Mouse (Mus musculus): ENCODE data around the gene Ankrd35. TPM values are rescaled to one million over a fixed set of nuclear protein-coding genes. Genes with fewer than 3 reads are reported as not detected.

Ankrd35 gene
- total and polyA plus RNA-seq, 3 experiments = 0.80 to 1.2 (median 1.2) TPM

DNA sequence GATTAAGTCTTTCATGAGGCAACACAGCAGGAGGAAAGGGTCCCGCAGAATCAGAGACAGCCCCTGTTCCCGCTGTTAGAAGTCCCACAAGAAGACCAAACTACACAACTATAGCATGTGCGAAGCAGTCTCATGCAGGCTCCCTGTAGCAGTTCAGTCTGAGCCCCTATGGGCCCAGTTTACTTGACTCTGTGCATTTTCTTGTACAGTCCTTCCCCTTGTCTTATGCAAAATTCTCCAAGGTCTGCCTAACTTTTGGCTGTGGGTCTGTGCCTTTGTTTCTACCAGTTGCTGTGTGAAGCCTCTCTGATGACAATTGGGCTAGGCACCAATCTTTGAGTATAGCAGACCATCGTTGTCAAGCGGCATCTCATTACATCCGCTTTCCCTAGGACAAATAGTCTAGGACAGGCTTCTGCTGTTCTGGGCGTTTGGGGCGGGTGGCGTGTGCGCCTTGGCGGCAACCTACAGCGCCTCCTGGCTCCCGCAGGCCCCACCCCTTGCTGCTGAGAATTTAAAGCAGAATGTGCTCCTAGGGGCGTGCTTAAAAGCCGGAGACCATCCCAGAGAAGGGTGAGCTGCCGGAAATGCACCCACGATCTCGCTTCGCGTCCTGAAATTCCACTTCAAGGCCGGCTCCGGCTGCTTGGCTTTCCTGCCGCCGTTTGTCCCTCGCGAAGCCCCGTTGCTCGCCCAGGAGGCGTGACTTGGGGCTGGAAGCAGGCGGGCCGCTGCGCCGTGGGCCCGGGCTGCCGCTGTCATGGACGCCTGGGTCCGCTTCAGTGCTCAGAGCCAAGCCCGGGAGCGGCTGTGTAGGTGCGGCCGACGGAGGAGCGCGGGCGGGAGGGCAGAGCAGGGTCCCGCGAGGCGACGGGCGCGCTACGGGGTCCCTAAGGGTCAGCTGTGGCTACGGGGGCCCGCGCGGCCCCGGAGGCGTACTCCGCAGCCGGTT lies 34.7 kb upstream of the Ankrd35 start, which contains the start of the genes Pex11b and Gm42957:
Gene Pex11b, plus strand, starts transcription at position 449 of the 952 bp plus-strand sequence.
Gene Gm42957, plus strand, starts transcription at position 547 of the 952 bp plus-strand sequence.
- H3K4me3 ChIP-seq = peak within 1 kb of the TSS; percentile 95
- peaks cover 12% of the 10 kb centered on the region; the same call in 1 of the 2 replicates for H3K36me3 ChIP-seq (ENCODE audit: control insufficient read depth, insufficient read depth, low read length)
- H3K27me3 ChIP-seq (ENCODE audit: control insufficient read depth, insufficient read depth, low read length) = no peaks in the 10 kb centered on the region
- DNase-seq = peak; percentile 93 to 96
- peak within 1 kb of the TSS; percentile 94 for H3K27ac ChIP-seq
- H3K9ac ChIP-seq (ENCODE audit: low read depth, low read length) = peak within 1 kb of the TSS; percentile 94
- WGBS = 1% methylated on average over 60 of the region's 60 CpGs
- H3K4me1 ChIP-seq (ENCODE audit: control insufficient read depth, insufficient read depth, low read length) = peaks cover 7% of the 10 kb centered on the region
- peaks cover 1% of the 10 kb centered on the region; the same call in 1 of the 2 replicates for H3K79me2 ChIP-seq (replicated peaks; ENCODE audit: control insufficient read depth, insufficient read depth, low read length)
- peak; percentile 68 for TF ChIP-seq CTCF (IDR thresholded peaks at IDR 0.05)
- 0 out of 2 replicates have a peak, but pooled peaks have one; percentile 26 for TF ChIP-seq EP300 (IDR thresholded peaks at IDR 0.05; ENCODE audit: insufficient read depth, low read depth, low read length)
- TF ChIP-seq POLR2A (IDR thresholded peaks at IDR 0.05; ENCODE audit: insufficient read depth, low read depth, low read length) = peak; percentile 75
- intact Hi-C loops (cut with DNase I) = no loop called here

DNA sequence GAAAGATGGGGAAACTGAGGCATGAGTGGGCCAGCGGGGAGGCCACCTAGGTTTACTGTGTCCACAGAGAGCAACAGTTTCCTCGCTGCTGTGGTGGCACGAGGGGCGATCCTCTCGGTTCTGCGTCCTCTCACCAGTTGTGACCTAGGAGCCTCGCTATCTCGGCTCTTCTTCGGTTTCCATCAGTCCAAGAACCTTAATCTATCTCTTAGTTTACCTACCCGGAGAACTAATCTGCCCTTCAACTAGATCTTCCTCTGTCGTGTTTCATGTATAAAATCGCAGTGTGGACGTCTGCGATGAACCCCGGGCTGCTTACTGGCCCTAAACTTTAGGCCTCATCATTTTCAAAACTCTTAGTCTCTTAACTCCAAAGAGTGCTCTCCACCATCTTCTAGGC lies 34.0 kb upstream of the Ankrd35 start:
- intact Hi-C loops (cut with DNase I) = no loop called here
- H3K4me1 ChIP-seq (ENCODE audit: control insufficient read depth, insufficient read depth, low read length) = peaks cover 6% of the 10 kb centered on the region
- no peak for DNase-seq
- peaks cover 1% of the 10 kb centered on the region; the same call in 1 of the 2 replicates for H3K79me2 ChIP-seq (replicated peaks; ENCODE audit: control insufficient read depth, insufficient read depth, low read length)
- H3K27ac ChIP-seq = peak overlapping the region; percentile 94
- no peak for TF ChIP-seq CTCF (IDR thresholded peaks at IDR 0.05)
- no peak for TF ChIP-seq POLR2A (IDR thresholded peaks at IDR 0.05; ENCODE audit: insufficient read depth, low read depth, low read length)
- TF ChIP-seq EP300 (IDR thresholded peaks at IDR 0.05; ENCODE audit: insufficient read depth, low read depth, low read length) = no peak
- peaks cover 8% of the 10 kb centered on the region; the same call in 1 of the 2 replicates for H3K36me3 ChIP-seq (ENCODE audit: control insufficient read depth, insufficient read depth, low read length)
- peak overlapping the region; percentile 95 for H3K4me3 ChIP-seq
- H3K27me3 ChIP-seq (ENCODE audit: control insufficient read depth, insufficient read depth, low read length) = no peaks in the 10 kb centered on the region
- WGBS = 3% methylated on average over 15 of the region's 15 CpGs
- H3K9ac ChIP-seq (ENCODE audit: low read depth, low read length) = peak overlapping the region; percentile 94

DNA sequence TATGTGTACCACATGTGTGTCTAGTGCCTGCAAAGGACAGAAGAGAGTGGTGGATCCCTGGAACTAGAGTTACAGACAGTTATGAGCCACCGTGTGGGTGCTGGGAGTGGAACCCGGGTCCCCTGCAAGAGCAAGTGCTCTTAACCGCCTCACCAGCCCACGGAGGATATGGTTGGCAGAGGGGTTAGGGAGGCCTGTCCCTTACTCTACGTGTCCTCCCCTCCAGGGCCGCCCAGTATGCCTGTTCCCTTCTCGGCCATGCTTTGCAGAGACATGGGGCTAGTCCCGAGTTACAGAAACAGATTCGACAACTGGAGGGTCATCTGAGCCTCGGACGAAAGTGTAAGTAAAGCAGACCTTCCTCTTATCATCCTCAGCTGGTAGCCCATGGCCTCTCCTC lies 33.5 kb upstream of the Ankrd35 start:
- TF ChIP-seq CTCF (IDR thresholded peaks at IDR 0.05) = no peak
- Histone ChIP-seq H3K36me3 (ENCODE audit: control insufficient read depth, insufficient read depth, low read length) (peaks cover 4% of the 10 kb centered on the region; the same call in 1 of the 2 replicates), H3K27me3 (ENCODE audit: control insufficient read depth, insufficient read depth, low read length) (no peaks in the 10 kb centered on the region), H3K79me2 (replicated peaks; ENCODE audit: control insufficient read depth, insufficient read depth, low read length) (peaks cover 1% of the 10 kb centered on the region), H3K4me3 (peak overlapping the region; percentile 95), H3K9ac (ENCODE audit: low read depth, low read length) (no peak overlapping the region), H3K27ac (no peak overlapping the region), H3K4me1 (ENCODE audit: control insufficient read depth, insufficient read depth, low read length) (peaks cover 6% of the 10 kb centered on the region)
- intact Hi-C loops (cut with DNase I) = no loop called here
- WGBS = 61% methylated on average over 11 of the region's 11 CpGs
- no peak for DNase-seq

DNA sequence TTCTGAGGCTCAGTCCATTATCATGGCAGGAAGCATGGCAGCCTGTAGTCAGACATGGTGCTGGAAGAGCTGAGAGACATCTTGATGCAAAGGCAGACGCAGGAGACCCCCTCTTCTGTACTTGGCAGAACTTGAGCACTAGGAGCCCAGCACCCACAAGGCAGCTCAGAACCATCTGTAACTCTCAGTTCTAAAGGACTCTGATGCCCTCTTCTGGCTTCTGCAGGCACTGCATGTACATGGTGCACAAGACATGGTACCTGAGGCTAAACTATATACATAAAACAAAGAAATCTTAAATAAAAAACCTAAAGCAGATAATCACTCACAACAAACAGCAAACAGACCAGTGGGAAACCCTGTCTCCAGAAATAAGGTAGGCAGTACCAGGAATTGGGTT lies 30.7 kb upstream of the Ankrd35 start:
- DNase-seq = peak; percentile 61 to 77
- Histone ChIP-seq H3K4me3 (no peak overlapping the region), H3K9ac (ENCODE audit: low read depth, low read length) (no peak overlapping the region), H3K4me1 (ENCODE audit: control insufficient read depth, insufficient read depth, low read length) (peaks cover 6% of the 10 kb centered on the region), H3K79me2 (replicated peaks; ENCODE audit: control insufficient read depth, insufficient read depth, low read length) (peaks cover 1% of the 10 kb centered on the region), H3K27me3 (ENCODE audit: control insufficient read depth, insufficient read depth, low read length) (no peaks in the 10 kb centered on the region), H3K27ac (no peak overlapping the region), H3K36me3 (ENCODE audit: control insufficient read depth, insufficient read depth, low read length) (no peaks in the 10 kb centered on the region)
- WGBS = 85% methylated on average over 1 of the region's 1 CpGs
- TF ChIP-seq POLR2A (IDR thresholded peaks at IDR 0.05; ENCODE audit: insufficient read depth, low read depth, low read length) (no peak), CTCF (IDR thresholded peaks at IDR 0.05) (peak; percentile 95), EP300 (IDR thresholded peaks at IDR 0.05; ENCODE audit: insufficient read depth, low read depth, low read length) (peak; percentile 60; the same call in 1 of the 2 replicates)
- intact Hi-C loops (cut with DNase I) = loop anchor here (1.0 kb wide), 2 partner anchors 59 to 92 kb away; no protein-coding TSS in a partner anchor

DNA sequence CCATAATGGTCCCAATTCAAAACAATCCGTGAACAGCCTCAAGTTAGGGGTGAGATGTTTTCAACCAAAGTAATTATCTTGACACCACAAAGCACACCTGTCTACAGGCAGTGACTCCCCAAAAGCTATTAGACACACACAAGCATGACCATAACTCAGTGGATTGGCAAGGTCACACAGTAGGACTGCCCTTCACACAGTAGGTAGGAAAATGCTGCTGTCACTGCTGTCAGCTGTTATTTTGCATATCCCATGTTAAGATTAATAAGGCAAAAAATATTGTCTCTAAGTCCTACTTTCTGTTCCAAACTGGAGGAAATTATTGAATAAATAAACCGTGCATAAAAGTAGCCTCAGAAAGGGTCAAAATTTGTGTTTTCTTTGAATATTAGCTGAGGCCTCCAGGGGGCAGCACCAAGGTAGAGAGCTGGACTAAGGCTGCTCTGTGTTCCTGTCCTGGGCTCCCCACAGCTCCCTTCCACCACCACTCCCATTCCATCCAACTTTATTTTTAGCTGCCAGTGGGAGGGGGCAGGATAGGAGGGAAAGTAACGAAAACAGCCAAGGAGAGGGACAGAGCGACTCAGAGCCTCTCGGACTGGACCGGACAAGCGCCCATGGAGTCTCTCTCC lies 24.8 kb upstream of the Ankrd35 start, which contains the start of gene Itga10:
Gene Itga10, plus strand, starts transcription at position 567 of the 632 bp plus-strand sequence.
- H3K4me1 ChIP-seq (ENCODE audit: control insufficient read depth, insufficient read depth, low read length) = peaks cover 2% of the 10 kb centered on the region
- intact Hi-C loops (cut with DNase I) = loop anchor here (5.0 kb wide), 1 partner anchor 62 kb away; the partner anchor contains the start of gene Nudt17
- H3K27me3 ChIP-seq (ENCODE audit: control insufficient read depth, insufficient read depth, low read length) = no peaks in the 10 kb centered on the region
- H3K9ac ChIP-seq (ENCODE audit: low read depth, low read length) = no peak within 1 kb of the TSS
- DNase-seq = peak; percentile 23 to 49
- no peaks in the 10 kb centered on the region for H3K36me3 ChIP-seq (ENCODE audit: control insufficient read depth, insufficient read depth, low read length)
- no peak within 1 kb of the TSS for H3K4me3 ChIP-seq
- 48% methylated on average over 7 of the region's 7 CpGs for WGBS
- no peak for TF ChIP-seq EP300 (IDR thresholded peaks at IDR 0.05; ENCODE audit: insufficient read depth, low read depth, low read length)
- no peak for TF ChIP-seq POLR2A (IDR thresholded peaks at IDR 0.05; ENCODE audit: insufficient read depth, low read depth, low read length)
- peak; percentile 78 for TF ChIP-seq CTCF (IDR thresholded peaks at IDR 0.05)
- H3K27ac ChIP-seq = no peak within 1 kb of the TSS
- no peaks in the 10 kb centered on the region; the same call in 1 of the 2 replicates for H3K79me2 ChIP-seq (replicated peaks; ENCODE audit: control insufficient read depth, insufficient read depth, low read length)

Data from heart, adult 2 months (tissue).